Mouse (Mus musculus) small intestine, adult 2 months (tissue): ENCODE measurements around the gene Usp1. TPM values are rescaled to one million over a fixed set of nuclear protein-coding genes. Genes with fewer than 3 reads are reported as not detected.
"Not testable (repeated sequence)": the region's sequence is repeated elsewhere in the genome, so short reads cannot be mapped to it uniquely, and the experiment has no call there.

Source experiments
- H3K27ac ChIP-seq: fragments of 200-500 bp; 2 replicates; pipeline ENCODE4 v1.5.1; 2012; ENCODE audit warnings: low read depth, low read length, control low read depth, inconsistent platforms; ENCODE audit not compliant: insufficient read depth
- H3K27me3 ChIP-seq: fragments of 200-500 bp; 2 replicates; pipeline ENCODE4 v1.6.1; 2012; ENCODE audit warnings: mild to moderate bottlenecking, moderate library complexity, low read length, inconsistent platforms; ENCODE audit not compliant: control insufficient read depth, insufficient read depth
- H3K36me3 ChIP-seq: fragments of 200-500 bp; 2 replicates; pipeline ENCODE4 v1.6.1; 2012; ENCODE audit warnings: mild to moderate bottlenecking, low read length, control low read depth, inconsistent platforms; ENCODE audit not compliant: control insufficient read depth, insufficient read depth
- H3K4me1 ChIP-seq: fragments of 200-500 bp; 2 replicates; pipeline ENCODE4 v1.6.1; 2012; ENCODE audit warnings: low read length, inconsistent platforms, mixed read lengths; ENCODE audit not compliant: control insufficient read depth, insufficient read depth, insufficient read length
- H3K4me3 ChIP-seq: fragments of 200-500 bp; 2 replicates; pipeline ENCODE4 v1.5.1; 2012; ENCODE audit warnings: low read depth, mild to moderate bottlenecking, control low read depth, inconsistent platforms, low read length, moderate library complexity
- CTCF ChIP-seq: fragments of 200-500 bp; IDR thresholded peaks from 2 replicates; pipeline ENCODE4 v1.5.1; 2012; ENCODE audit warnings: low read depth, mild to moderate bottlenecking, control low read depth, inconsistent platforms, low read length, moderate library complexity, mixed read lengths; ENCODE audit not compliant: insufficient replicate concordance, insufficient read length; ENCODE audit errors: extremely low read depth
- POLR2A ChIP-seq: fragments of 200-500 bp; IDR thresholded peaks from 2 replicates; pipeline ENCODE4 v1.6.1; 2012; ENCODE audit warnings: low read depth, mild to moderate bottlenecking, control low read depth, inconsistent platforms, low read length, moderate library complexity
- WGBS: fragments of 180-500 bp; shearing (Covaris S2); methylation state at CpG from one replicate; pipeline ENCODE4 v1.1.7; 2018; 5-methylcytosine and 5-hydroxymethylcytosine counted together
- polyA plus RNA-seq: library from polyadenylated mRNA; depleted of rRNA; stranded (reverse); fragments of >200 nt; gene quantifications from 2 replicates; pipeline ENCODE4 v1.2.3, GENCODE M21; 2012; rRNA removed

Gene Usp1
- polyA plus RNA-seq, 1 experiment, result 146 TPM

DNA sequence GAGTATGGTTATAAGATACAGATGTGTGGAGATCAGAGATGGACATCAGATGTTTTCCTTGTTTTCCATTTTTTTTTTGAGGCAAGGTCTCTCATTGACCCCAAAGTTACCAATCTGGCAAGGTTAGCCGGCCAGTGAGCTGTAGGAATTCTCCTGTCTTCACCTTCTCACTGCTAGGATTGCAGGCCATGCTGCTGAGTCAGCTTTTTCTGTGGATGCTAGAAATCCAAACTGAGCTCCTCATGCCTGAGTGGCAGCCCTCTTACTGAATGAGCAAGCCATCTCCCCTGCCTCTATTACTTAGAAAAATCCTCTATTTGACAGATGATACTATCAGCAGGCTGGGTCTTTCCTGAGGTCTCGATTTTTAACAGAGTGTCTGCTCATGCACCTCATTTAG is 55.1 kb downstream of the Usp1 start:
- TF ChIP-seq CTCF (no peak), POLR2A (no peak)
- 94% methylated on average over 2 of the region's 2 CpGs for WGBS
- peaks cover 17% of the 10 kb centered on the region for H3K36me3 ChIP-seq
- no peak overlapping the region for H3K4me3 ChIP-seq
- H3K4me1 ChIP-seq, result no peaks in the 10 kb centered on the region
- H3K27me3 ChIP-seq, result no peaks in the 10 kb centered on the region
- no peak overlapping the region for H3K27ac ChIP-seq

DNA sequence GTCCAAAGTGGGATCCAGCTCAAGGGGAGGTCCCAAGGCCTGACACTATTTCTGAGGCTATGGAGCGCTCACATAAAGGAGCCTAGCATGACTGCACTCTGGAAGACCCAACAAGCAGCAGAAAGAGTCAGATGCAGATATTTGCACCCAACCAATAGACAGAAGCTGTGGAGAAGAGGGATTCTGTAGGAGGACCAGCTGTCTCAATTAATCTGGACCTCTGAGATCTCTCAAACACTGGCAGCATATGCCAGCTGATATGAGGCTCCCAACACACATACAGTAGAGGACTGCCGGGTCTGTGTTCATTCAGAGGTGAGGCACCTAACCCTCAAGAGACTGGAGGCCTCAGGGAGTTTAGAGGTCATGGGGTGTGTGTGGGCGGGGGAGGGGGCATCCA is 56.4 kb downstream of the Usp1 start:
- 89% methylated on average over 3 of the region's 3 CpGs for WGBS
- H3K27ac ChIP-seq, H3K4me1 ChIP-seq, H3K27me3 ChIP-seq, H3K4me3 ChIP-seq: not testable (repeated sequence)
- H3K36me3 ChIP-seq, result peaks cover 19% of the 10 kb centered on the region

DNA sequence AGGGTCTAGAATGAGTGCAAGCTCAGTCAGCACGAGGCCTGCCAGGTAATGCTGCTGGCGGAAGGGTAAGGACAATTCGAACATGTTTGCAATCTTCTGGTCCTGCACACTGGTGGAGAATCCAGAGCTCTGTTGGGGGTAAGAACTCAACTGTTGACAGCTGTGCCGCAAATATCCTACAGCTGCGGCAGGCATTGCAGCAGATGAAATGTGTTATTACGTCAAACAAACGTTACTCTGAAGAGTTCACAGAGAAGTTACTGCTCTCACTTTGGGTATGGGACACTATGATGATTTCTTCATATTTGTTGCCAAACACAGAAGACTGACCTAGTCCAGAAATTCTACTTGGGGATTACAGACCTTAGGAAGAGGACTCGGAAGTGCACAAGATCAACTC is 61.1 kb downstream of the Usp1 start:
- TF ChIP-seq CTCF (no peak), POLR2A (no peak)
- WGBS, result 89% methylated on average over 8 of the region's 8 CpGs
- Histone ChIP-seq H3K36me3 (peaks cover 21% of the 10 kb centered on the region), H3K27ac (no peak overlapping the region), H3K4me3 (no peak overlapping the region), H3K4me1 (no peaks in the 10 kb centered on the region), H3K27me3 (no peaks in the 10 kb centered on the region)

Other genes starting within 250 kb of the Usp1 start
- not detected in 2 replicates for gene L1td1, start 197.1 kb upstream of the Usp1 start, polyA plus RNA-seq
- 0.08 and 0.22 TPM in 2 replicates for gene Kank4, start 106.3 kb upstream of the Usp1 start, polyA plus RNA-seq
- not detected in 2 replicates for gene I0C0044D17Rik, start 100.0 kb upstream of the Usp1 start, polyA plus RNA-seq
- gene Angptl3, start 107.1 kb downstream of the Usp1 start, polyA plus RNA-seq, result not detected in 2 replicates
- 6.9 and 14.9 TPM in 2 replicates for gene Dock7, start 197.1 kb downstream of the Usp1 start, polyA plus RNA-seq